Mouse (Mus musculus) NIH3T3 (cell line): ENCODE results near the gene Pafah1b2.

ENCODE experiments used
- DNase-seq: peaks from one replicate; pipeline ENCODE4 v3.0.0-alpha.2; 2012; ENCODE audit warnings: low read depth

The Pafah1b2 gene

GRCm38 (mm10) chr9:45942464-45942863 lies 70.0 kb downstream of the Pafah1b2 start:
- DNase-seq = no peak

- DNase-seq = no peak
Observed at GRCm38 (mm10) chr9:45941329-45941888, 71.1 kb downstream of the Pafah1b2 start.

- no peak for DNase-seq
Observed at GRCm38 (mm10) chr9:45939794-45940193, 72.7 kb downstream of the Pafah1b2 start.

- no peak for DNase-seq
Observed at GRCm38 (mm10) chr9:45938952-45939637, 73.4 kb downstream of the Pafah1b2 start.

GRCm38 (mm10) chr9:45938088-45938487 lies 74.4 kb downstream of the Pafah1b2 start:
- DNase-seq = no peak

GRCm38 (mm10) chr9:45936883-45937282 lies 75.6 kb downstream of the Pafah1b2 start:
- peak; percentile 87 for DNase-seq

GRCm38 (mm10) chr9:45935628-45936210 lies 76.8 kb downstream of the Pafah1b2 start, which contains the start of gene Tagln:
TSS of gene Tagln (minus strand) at chr9:45936058.
- DNase-seq = peak; percentile 73

GRCm38 (mm10) chr9:45932571-45933415 lies 79.7 kb downstream of the Pafah1b2 start:
- peak; percentile 25 for DNase-seq

- DNase-seq = peak; percentile 40
Observed at GRCm38 (mm10) chr9:45931958-45932357, 80.5 kb downstream of the Pafah1b2 start.

GRCm38 (mm10) chr9:45929285-45929684 lies 83.2 kb downstream of the Pafah1b2 start:
- no peak for DNase-seq

GRCm38 (mm10) chr9:45919895-45920294 lies 92.6 kb downstream of the Pafah1b2 start:
- no peak for DNase-seq

- DNase-seq = peak; percentile 20
Observed at GRCm38 (mm10) chr9:45917041-45917934, 95.2 kb downstream of the Pafah1b2 start.

- peak; percentile 6 for DNase-seq
Observed at GRCm38 (mm10) chr9:45915659-45916058, 96.8 kb downstream of the Pafah1b2 start.
